Mouse (Mus musculus) midbrain, embryonic 11.5 days (tissue): ENCODE data around the gene Gm45844. TPM values are rescaled to one million over a fixed set of nuclear protein-coding genes. Genes with fewer than 3 reads are reported as not detected.
"Not testable (repeated sequence)": the region's sequence is repeated elsewhere in the genome, so short reads cannot be mapped to it uniquely, and the experiment has no call there.

ENCODE experiments used
- ATAC-seq: fragments of 200-750 bp; cut with Nextera tagmentation; 2 replicates; pipeline ENCODE4 v1.8.0; 2017; ENCODE audit warnings: moderate TSS enrichment, moderate library complexity; ENCODE audit not compliant: low FRiP score
- DNase-seq: peaks from one replicate; pipeline ENCODE4 v3.0.0; 2015; ENCODE audit warnings: low spot score; ENCODE audit errors: missing footprints
- H3K27ac ChIP-seq: fragments of 300-500 bp; sonication (generic); 2 replicates; pipeline ENCODE4 v1.5.1; 2014; ENCODE audit warnings: low read depth, low read length
- H3K27me3 ChIP-seq: fragments of 300-500 bp; sonication (generic); 2 replicates; pipeline ENCODE4 v1.6.1; 2014; ENCODE audit warnings: mild to moderate bottlenecking, low read length, moderate library complexity, mixed read lengths; ENCODE audit not compliant: control insufficient read depth, insufficient read depth
- H3K36me3 ChIP-seq: fragments of 300-500 bp; sonication (generic); 2 replicates; pipeline ENCODE4 v1.6.1; 2014; ENCODE audit warnings: mild to moderate bottlenecking, low read length, moderate library complexity, mixed read lengths; ENCODE audit not compliant: control insufficient read depth, insufficient read depth
- H3K4me1 ChIP-seq: fragments of 300-500 bp; sonication (generic); 2 replicates; pipeline ENCODE4 v1.6.1; 2014; ENCODE audit warnings: low read length; ENCODE audit not compliant: control insufficient read depth, insufficient read depth
- H3K4me2 ChIP-seq: fragments of 300-500 bp; sonication (generic); 2 replicates; pipeline ENCODE4 v1.6.1; 2014; ENCODE audit warnings: mild to moderate bottlenecking, moderate library complexity
- H3K4me3 ChIP-seq: fragments of 300-500 bp; sonication (generic); 2 replicates; pipeline ENCODE4 v1.5.1; 2014; ENCODE audit warnings: low read depth, low read length
- H3K9ac ChIP-seq: fragments of 300-500 bp; sonication (generic); 2 replicates; pipeline ENCODE4 v1.6.1; 2014; ENCODE audit warnings: low read length
- H3K9me3 ChIP-seq: fragments of 300-500 bp; sonication (generic); 2 replicates; pipeline ENCODE4 v1.6.1; 2016; ENCODE audit warnings: low read length; ENCODE audit not compliant: control insufficient read depth
- WGBS: fragments of 180-500 bp; shearing (Covaris S2); extraction: QIAGEN DNeasy Blood & Tissue Kit; methylation state at CpG from one replicate; pipeline ENCODE4 v1.1.7; 2014; 5-methylcytosine and 5-hydroxymethylcytosine counted together
- polyA plus RNA-seq: library from polyadenylated mRNA; unstranded; fragments of >200 nt; fragmentation: Nextera tagmentation; extraction: Ambion mirVana; gene quantifications from 2 replicates; pipeline ENCODE4 v1.2.1, GENCODE M21; 2014

The Gm45844 gene
- 2.5 and 3.6 TPM in 2 replicates for polyA plus RNA-seq

DNA sequence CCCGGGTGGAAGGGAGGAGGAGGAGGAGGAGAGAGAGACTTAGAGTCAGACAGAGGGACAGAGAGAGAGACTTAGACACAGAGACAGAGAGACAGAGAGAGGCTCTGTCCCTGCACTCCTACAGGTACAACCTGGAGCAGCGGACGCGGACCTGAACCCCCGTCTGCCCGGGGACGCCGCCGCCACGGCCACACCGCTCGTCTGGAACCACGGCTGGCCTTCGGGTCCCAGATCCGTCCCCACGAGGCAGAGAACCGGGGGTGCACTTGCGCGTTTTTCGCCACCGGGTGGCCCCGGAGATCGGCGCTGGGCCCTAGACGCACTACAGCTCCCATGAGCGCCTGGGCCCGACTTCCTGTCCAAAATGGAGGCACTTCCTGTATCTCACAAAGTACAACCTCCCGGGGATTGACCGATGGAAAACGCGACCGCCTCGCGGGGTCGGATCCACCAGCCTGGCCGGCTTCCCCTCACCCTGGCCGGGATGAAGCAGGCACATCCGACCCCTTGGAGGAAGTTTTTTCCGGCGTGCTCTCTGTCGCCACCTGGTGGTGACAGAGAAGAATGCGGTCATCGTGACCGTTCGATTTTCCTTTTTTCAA is at the start of gene Gm45844:
Gm45844 (minus strand) TSS at position 324 of the 602 bp plus-strand sequence.
- Histone ChIP-seq H3K4me3 (peak within 1 kb of the TSS; percentile 12; the same call in 1 of the 2 replicates), H3K4me2 (peak within 1 kb of the TSS; percentile 19; the same call in 1 of the 2 replicates), H3K9ac (peak within 1 kb of the TSS; percentile 3; the same call in 1 of the 2 replicates)
- peak; percentile 100 for ATAC-seq
- not testable (repeated sequence) for H3K27ac ChIP-seq, H3K9me3 ChIP-seq, H3K36me3 ChIP-seq, H3K4me1 ChIP-seq, H3K27me3 ChIP-seq
- 46% methylated on average over 45 of the region's 45 CpGs for WGBS
- DNase-seq: peak; percentile 97

- ATAC-seq: no peak
- H3K9me3 ChIP-seq: peaks cover 8% of the 10 kb centered on the region; the same call in 1 of the 2 replicates
- H3K9ac ChIP-seq: no peak overlapping the region
- no peak overlapping the region for H3K4me3 ChIP-seq
- no peak overlapping the region for H3K27ac ChIP-seq
- no peaks in the 10 kb centered on the region for H3K4me1 ChIP-seq
- peaks cover 25% of the 10 kb centered on the region for H3K36me3 ChIP-seq
- DNase-seq: peak; percentile 85
- WGBS: 83% methylated on average over 16 of the region's 16 CpGs
- H3K27me3 ChIP-seq: no peaks in the 10 kb centered on the region
- no peak overlapping the region for H3K4me2 ChIP-seq
These were observed 17.5 kb upstream of the Gm45844 start for GRCm38 (mm10) chr7:7295595-7295994.

DNA sequence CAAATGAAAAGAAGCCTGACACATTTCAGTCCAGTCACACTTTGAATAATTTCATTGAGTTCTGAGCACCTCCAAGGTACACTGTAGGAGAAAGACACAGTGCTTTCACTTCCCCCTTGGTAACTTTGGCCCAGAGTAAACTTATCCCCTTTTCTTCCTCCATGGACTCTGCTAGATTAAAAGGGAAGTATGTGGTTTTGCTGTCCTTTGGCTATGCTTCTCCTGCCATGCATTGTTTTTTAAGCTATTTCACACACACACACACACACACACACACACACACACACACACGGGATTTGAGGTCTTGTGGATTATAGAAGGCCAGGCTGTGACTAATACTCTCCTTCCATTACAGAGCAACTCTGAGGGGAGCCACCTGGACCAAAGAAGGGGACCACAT is 3.3 kb upstream of the Gm45844 start:
- no peak for DNase-seq
- no peak overlapping the region for H3K27ac ChIP-seq
- H3K27me3 ChIP-seq: no peaks in the 10 kb centered on the region
- no peak for ATAC-seq
- peaks cover 4% of the 10 kb centered on the region for H3K9me3 ChIP-seq
- WGBS: 73% methylated on average over 1 of the region's 1 CpGs
- H3K9ac ChIP-seq: no peak overlapping the region
- no peak overlapping the region for H3K4me2 ChIP-seq
- no peaks in the 10 kb centered on the region for H3K4me1 ChIP-seq
- H3K36me3 ChIP-seq: peaks cover 8% of the 10 kb centered on the region
- no peak overlapping the region for H3K4me3 ChIP-seq

GRCm38 (mm10) chr7:7277556-7277955 is 533 bp downstream of the Gm45844 start:
- not testable (repeated sequence) for H3K27me3 ChIP-seq, H3K4me1 ChIP-seq, ATAC-seq, H3K36me3 ChIP-seq, H3K9me3 ChIP-seq, H3K27ac ChIP-seq
- peak overlapping the region; percentile 12; the same call in 1 of the 2 replicates for H3K4me3 ChIP-seq
- H3K9ac ChIP-seq: peak overlapping the region; percentile 3; the same call in 1 of the 2 replicates
- peak overlapping the region; percentile 19; the same call in 1 of the 2 replicates for H3K4me2 ChIP-seq
- 55% methylated on average over 24 of the region's 24 CpGs for WGBS
- peak; percentile 88 for DNase-seq

DNA sequence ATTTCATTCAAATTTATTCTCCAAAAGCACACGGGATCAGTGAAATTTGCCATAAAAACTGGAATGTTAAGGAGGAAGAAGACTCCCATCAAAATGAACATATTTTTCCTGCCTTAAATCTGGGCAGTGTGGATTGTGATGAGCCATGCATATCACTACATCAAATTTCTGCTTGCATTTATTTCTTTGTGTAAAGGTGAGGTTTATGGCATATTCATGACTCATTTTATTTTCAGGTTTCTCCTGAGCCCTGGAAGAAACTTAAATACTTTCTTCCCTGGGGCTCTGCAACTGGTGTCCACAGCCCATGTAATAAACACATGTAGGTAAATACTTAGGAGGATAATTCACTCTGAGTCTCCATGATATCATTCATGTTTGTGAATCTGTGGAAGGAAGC is 30.9 kb downstream of the Gm45844 start, which contains the start of gene Vmn2r29:
Vmn2r29 (minus strand) TSS at position 101 of the 400 bp plus-strand sequence.
- not testable (repeated sequence) for H3K4me1 ChIP-seq, H3K9me3 ChIP-seq, H3K4me3 ChIP-seq, H3K36me3 ChIP-seq, DNase-seq, H3K4me2 ChIP-seq, ATAC-seq, H3K9ac ChIP-seq, H3K27ac ChIP-seq, H3K27me3 ChIP-seq
- WGBS: no CpG with 5 or more reads among the region's 1 CpGs

DNA sequence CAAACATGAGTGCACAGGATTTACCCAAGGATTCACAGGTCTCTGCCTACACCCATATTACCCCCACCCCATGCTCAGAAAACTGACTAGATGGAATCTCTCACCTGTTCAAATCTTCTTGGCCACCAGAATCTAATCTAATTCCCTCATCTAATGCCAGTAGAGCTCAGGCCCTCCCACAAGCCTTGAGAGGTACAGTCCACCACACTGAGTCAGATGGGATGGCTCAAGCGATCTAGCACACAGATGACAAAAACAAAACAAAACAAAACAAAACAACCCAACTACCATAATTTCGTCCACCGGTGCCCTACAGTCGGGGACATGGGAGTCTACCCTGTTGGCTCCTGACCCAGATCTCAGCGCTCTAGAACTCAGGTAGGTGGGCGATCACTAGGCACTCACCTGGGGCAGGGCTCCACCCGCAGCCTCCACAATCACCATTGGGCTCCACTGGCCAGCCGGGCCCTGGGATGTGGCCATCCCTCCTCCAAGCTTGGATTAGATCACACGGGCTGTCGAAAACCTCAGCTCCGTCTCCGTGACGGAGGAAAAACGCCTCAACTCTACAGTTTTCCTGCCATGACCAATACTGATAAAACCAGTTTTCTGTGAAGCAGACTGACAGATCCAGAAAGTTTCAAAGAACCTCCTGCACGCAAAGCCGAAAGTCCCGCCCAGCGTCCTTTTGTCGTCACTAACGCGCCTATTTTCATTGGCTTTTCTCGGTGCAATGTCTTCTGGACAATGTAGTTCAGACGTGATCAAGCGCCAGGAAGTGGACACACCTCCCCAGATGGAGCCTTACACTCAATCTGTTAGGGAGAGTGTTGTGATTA is 68.6 kb downstream of the Gm45844 start, which contains the start of gene Zfp772:
Zfp772 (minus strand) TSS at position 686 of the 839 bp plus-strand sequence.
- H3K4me1 ChIP-seq, H3K36me3 ChIP-seq, H3K27ac ChIP-seq, H3K27me3 ChIP-seq, H3K9me3 ChIP-seq: not testable (repeated sequence)
- peak; percentile 91 for DNase-seq
- 2% methylated on average over 24 of the region's 24 CpGs for WGBS
- 0 out of 2 replicates have a peak, but pooled peaks have one; percentile 62 for ATAC-seq
- H3K9ac ChIP-seq: peak within 1 kb of the TSS; percentile 44
- peak within 1 kb of the TSS; percentile 43 for H3K4me3 ChIP-seq
- H3K4me2 ChIP-seq: peak within 1 kb of the TSS; percentile 43

- H3K36me3 ChIP-seq: no peaks in the 10 kb centered on the region
- H3K9me3 ChIP-seq: no peaks in the 10 kb centered on the region
- no peak overlapping the region; the same call in 1 of the 2 replicates for H3K9ac ChIP-seq
- WGBS: 12% methylated on average over 18 of the region's 18 CpGs
- peak; percentile 97 for ATAC-seq
- no peaks in the 10 kb centered on the region for H3K4me1 ChIP-seq
- H3K27me3 ChIP-seq: no peaks in the 10 kb centered on the region
- peak overlapping the region; percentile 44 for H3K4me3 ChIP-seq
- no peak overlapping the region for H3K27ac ChIP-seq
- peak overlapping the region; percentile 33; the same call in 1 of the 2 replicates for H3K4me2 ChIP-seq
- peak; percentile 94 for DNase-seq
These were observed 89.7 kb downstream of the Gm45844 start for GRCm38 (mm10) chr7:7188191-7188942.

- WGBS: 33% methylated on average over 13 of the region's 13 CpGs
- no peaks in the 10 kb centered on the region for H3K9me3 ChIP-seq
- H3K27me3 ChIP-seq: no peaks in the 10 kb centered on the region
- no peak for DNase-seq
- peaks cover 3% of the 10 kb centered on the region; the same call in 1 of the 2 replicates for H3K36me3 ChIP-seq
- no peak overlapping the region for H3K27ac ChIP-seq
- H3K4me1 ChIP-seq: no peaks in the 10 kb centered on the region
- peak overlapping the region; percentile 44 for H3K4me3 ChIP-seq
- peak; percentile 55 for ATAC-seq
- H3K9ac ChIP-seq: no peak overlapping the region
- peak overlapping the region; percentile 33; the same call in 1 of the 2 replicates for H3K4me2 ChIP-seq
These were observed 90.5 kb downstream of the Gm45844 start for GRCm38 (mm10) chr7:7187417-7188190.
